Mouse (Mus musculus): Measurements from ENCODE around the gene Fcf1. TPM values are rescaled to one million over a fixed set of nuclear protein-coding genes. Genes with fewer than 3 reads are reported as not detected.

Fcf1 gene
- 121 TPM for polyA plus RNA-seq (2014; fragmentation: Illumina TruSeq; extraction: RNeasy Lipid Tissue Mini Kit (QIAGEN cat#74804); ENCODE audit: low read depth, low replicate concordance)

GRCm38 (mm10) chr12:84970428-84971096 is at the start of gene Fcf1, which contains the start of gene Arel1:
TSS of gene Fcf1 (plus strand) at chr12:84970897.
TSS of gene Arel1 (minus strand) at chr12:84970900.

DNA sequence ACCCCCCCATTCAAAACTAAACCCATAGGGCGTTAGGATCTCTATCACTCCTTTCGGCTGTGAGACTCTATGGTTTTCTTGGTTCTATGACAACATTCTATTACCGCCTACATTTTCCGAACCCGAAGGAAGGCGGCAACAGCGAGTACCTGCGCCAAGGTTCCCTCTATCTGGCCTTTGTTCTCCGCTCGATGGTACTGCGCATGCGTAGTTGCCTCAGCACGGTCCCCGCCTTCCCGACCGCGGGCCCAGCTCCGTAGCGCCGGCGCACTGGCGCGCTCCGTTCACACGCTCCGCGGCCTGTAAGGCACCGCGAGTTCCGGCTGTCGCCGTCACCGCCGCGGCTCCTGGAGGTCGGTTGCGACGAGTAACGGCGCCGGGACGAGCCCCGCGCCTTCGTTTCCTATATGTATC is 25.4 kb downstream of the Fcf1 start, which contains the start of gene Ylpm1:
TSS of gene Ylpm1 (plus strand) at position 239 of the 414 bp plus-strand sequence.

Other genes with a start within 250 kb of the Fcf1 start
- gene Npc2, start 197.7 kb upstream of the Fcf1 start, polyA plus RNA-seq (2014; fragmentation: Illumina TruSeq; extraction: RNeasy Lipid Tissue Mini Kit (QIAGEN cat#74804); ENCODE audit: low read depth, low replicate concordance), result 18.1 TPM
- 170 TPM for gene Isca2, start 197.6 kb upstream of the Fcf1 start, polyA plus RNA-seq (2014; fragmentation: Illumina TruSeq; extraction: RNeasy Lipid Tissue Mini Kit (QIAGEN cat#74804); ENCODE audit: low read depth, low replicate concordance)
- gene Ltbp2, start 94.4 kb upstream of the Fcf1 start, polyA plus RNA-seq (2014; fragmentation: Illumina TruSeq; extraction: RNeasy Lipid Tissue Mini Kit (QIAGEN cat#74804); ENCODE audit: low read depth, low replicate concordance), result not detected
- 11.5 TPM for gene Arel1, start within 50 bp of the Fcf1 start, polyA plus RNA-seq (2014; fragmentation: Illumina TruSeq; extraction: RNeasy Lipid Tissue Mini Kit (QIAGEN cat#74804); ENCODE audit: low read depth, low replicate concordance)
- gene Ylpm1, start 25.4 kb downstream of the Fcf1 start, polyA plus RNA-seq (2014; fragmentation: Illumina TruSeq; extraction: RNeasy Lipid Tissue Mini Kit (QIAGEN cat#74804); ENCODE audit: low read depth, low replicate concordance), result 33.6 TPM
- gene Prox2, start 139.9 kb downstream of the Fcf1 start, polyA plus RNA-seq (2014; fragmentation: Illumina TruSeq; extraction: RNeasy Lipid Tissue Mini Kit (QIAGEN cat#74804); ENCODE audit: low read depth, low replicate concordance), result 1.5 TPM
- 373 TPM for gene Dlst, start 139.9 kb downstream of the Fcf1 start, polyA plus RNA-seq (2014; fragmentation: Illumina TruSeq; extraction: RNeasy Lipid Tissue Mini Kit (QIAGEN cat#74804); ENCODE audit: low read depth, low replicate concordance)
- not detected for gene Rps6kl1, start 180.4 kb downstream of the Fcf1 start, polyA plus RNA-seq (2014; fragmentation: Illumina TruSeq; extraction: RNeasy Lipid Tissue Mini Kit (QIAGEN cat#74804); ENCODE audit: low read depth, low replicate concordance)
- not detected for gene Pgf, start 206.9 kb downstream of the Fcf1 start, polyA plus RNA-seq (2014; fragmentation: Illumina TruSeq; extraction: RNeasy Lipid Tissue Mini Kit (QIAGEN cat#74804); ENCODE audit: low read depth, low replicate concordance)
- gene Eif2b2, start 248.6 kb downstream of the Fcf1 start, polyA plus RNA-seq (2014; fragmentation: Illumina TruSeq; extraction: RNeasy Lipid Tissue Mini Kit (QIAGEN cat#74804); ENCODE audit: low read depth, low replicate concordance), result 3.2 TPM